Mouse (Mus musculus): ENCODE results near the gene Olfr898.

The Olfr898 gene

GRCm38 (mm10) chr9:38348111-38348510 is at the start of gene Olfr898:
TSS of gene Olfr898 (plus strand) at chr9:38348411.
- no peak for DNase-seq (ENCODE audit: low read depth, low spot score)

GRCm38 (mm10) chr9:38328760-38329159 is 19.5 kb upstream of the Olfr898 start, which contains the start of gene Olfr25:
TSS of gene Olfr25 (plus strand) at chr9:38329060.
- DNase-seq (ENCODE audit: low read depth, low spot score) = no peak

- no peak for DNase-seq (ENCODE audit: low read depth, low spot score)
Measured at GRCm38 (mm10) chr9:38366596-38366995, 18.4 kb downstream of the Olfr898 start, which contains the start of gene Olfr250. TSS of gene Olfr250 (plus strand) at chr9:38366896.

GRCm38 (mm10) chr9:38376786-38377185 is 28.6 kb downstream of the Olfr898 start, which contains the start of gene Olfr251:
TSS of gene Olfr251 (plus strand) at chr9:38377086.
- no peak for DNase-seq (ENCODE audit: low read depth, low spot score)

- DNase-seq (ENCODE audit: low read depth, low spot score) = no peak
Measured at GRCm38 (mm10) chr9:38401398-38401797, 53.2 kb downstream of the Olfr898 start, which contains the start of gene Olfr147. TSS of gene Olfr147 (plus strand) at chr9:38401698.
